Mouse (Mus musculus) CH12F3 (cell line): Measurements from ENCODE around the gene Kmt2e.

ENCODE experiments used
- in situ Hi-C: fragments of 300-500 bp; cut with MboI; formaldehyde crosslinking; loops from 2 replicates; pipeline ENCODE4 v1.14.3; 2020; ENCODE audit warnings: low sequenced_read_pairs

Kmt2e gene

DNA sequence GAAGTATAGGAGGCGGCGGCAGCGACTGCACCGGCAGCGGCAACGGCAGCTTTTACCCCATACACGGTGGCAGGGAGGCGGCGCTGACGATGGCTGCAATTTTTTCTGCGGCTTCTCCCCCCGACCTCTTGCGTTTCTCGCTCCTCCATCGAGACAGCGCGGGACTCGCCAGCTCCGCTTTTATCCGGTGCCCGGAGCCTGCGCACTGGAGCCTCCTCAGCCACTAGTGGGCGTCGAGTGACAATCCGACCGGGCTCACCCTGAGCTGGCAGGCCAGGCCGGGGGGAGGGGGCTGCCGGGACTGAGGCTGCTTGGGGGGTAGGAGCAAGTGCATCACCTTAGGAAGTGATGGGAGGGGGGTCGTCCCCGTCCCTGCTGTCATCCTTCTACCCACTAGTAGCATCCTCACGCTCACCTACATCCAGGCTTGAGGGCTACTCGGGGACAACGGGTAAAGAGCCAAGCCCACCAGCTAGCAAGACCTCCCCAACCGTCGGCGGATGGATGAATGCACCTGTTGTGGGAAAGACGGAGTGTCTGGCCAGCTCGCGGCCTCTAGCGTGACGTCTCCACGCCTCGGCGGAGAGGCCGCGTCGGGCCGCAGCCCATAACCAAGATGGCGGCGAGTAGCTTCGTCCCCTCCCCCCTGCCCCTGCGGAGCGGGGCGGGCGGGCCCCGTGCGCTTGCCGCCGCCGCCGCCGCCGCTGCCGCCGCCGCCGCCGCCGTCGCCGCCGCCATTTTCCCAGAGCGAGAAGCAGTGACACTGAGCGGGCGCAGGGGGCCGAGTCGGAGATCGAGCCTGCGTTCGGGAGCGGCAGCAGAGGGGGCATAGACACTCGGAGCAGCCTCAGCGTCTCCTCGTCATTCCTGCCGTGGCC lies at the start of gene Kmt2e:
Kmt2e (plus strand) TSS at position 722 of the 878 bp plus-strand sequence.
- in situ Hi-C loops, result no loop called here

- in situ Hi-C loops, result no loop called here
Observed at GRCm38 (mm10) chr5:23385136-23385535, 49.1 kb upstream of the Kmt2e start.

DNA sequence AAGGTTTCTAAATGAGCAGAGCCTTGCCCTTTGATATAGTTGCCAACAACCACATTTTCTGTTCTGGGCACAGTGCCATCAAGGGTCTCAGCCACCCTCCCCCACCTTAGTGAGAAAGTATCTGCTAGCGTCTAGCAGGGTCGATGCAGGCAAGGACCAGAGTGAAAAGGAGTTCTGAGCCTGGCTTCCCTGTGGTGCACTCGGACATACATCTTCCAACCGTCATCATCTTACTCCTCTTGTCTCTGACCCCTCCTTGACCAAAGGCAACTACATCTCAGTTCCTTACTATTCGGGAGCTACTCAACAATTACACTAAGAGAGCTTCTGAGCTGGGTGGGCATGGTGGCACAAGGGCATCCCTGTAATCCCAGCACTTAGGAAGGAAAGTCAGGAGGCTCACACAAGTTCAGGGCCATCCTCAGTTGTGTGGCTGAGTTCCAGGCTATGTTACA lies 48.5 kb upstream of the Kmt2e start:
- in situ Hi-C loops, result no loop called here

- in situ Hi-C loops, result no loop called here
Observed at GRCm38 (mm10) chr5:23386562-23387312, 47.5 kb upstream of the Kmt2e start.

GRCm38 (mm10) chr5:23387313-23387666 lies 47.0 kb upstream of the Kmt2e start:
- in situ Hi-C loops, result no loop called here

DNA sequence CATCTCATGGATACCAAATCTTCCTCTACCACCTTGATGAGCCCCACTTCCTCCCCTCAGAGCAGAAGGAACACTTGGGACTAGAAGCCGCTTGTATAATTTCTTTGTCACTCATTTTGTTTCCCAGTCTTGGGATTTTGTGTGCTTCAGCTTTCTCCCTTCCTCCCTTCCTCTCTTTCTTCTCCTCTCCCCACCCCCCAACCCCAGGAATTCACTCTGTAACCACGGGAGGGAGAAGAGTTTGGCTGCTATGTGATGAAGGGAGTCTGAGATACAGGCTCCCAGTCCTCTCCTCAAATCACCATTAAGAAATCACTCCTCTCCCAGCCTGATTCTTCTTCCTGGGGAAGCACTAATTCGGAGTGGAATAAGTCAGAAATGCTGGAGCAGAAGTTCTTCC lies 46.1 kb upstream of the Kmt2e start:
- in situ Hi-C loops, result no loop called here

GRCm38 (mm10) chr5:23389601-23390305 lies 44.5 kb upstream of the Kmt2e start:
- in situ Hi-C loops, result no loop called here

DNA sequence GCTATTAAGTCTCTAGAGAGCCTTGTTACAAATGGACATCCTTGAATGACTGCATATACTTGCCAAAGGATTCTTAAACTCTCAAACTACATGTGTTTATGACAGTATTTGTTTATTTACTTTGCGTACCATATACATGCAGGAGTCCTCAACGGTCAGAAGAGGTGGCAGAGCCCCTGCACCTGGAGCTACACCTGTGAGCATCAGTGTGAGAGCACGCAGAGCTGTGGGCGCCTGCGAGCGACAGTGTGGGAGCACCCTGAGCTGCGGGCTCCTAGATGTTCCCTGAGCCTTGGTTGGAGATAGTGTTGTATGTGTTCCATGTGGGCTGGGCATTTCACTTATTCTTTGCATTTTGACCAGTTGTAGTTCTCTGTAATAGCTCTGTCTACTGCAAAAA lies 42.5 kb upstream of the Kmt2e start:
- in situ Hi-C loops, result no loop called here

- in situ Hi-C loops, result no loop called here
Observed at GRCm38 (mm10) chr5:23393870-23394269, 40.4 kb upstream of the Kmt2e start.

DNA sequence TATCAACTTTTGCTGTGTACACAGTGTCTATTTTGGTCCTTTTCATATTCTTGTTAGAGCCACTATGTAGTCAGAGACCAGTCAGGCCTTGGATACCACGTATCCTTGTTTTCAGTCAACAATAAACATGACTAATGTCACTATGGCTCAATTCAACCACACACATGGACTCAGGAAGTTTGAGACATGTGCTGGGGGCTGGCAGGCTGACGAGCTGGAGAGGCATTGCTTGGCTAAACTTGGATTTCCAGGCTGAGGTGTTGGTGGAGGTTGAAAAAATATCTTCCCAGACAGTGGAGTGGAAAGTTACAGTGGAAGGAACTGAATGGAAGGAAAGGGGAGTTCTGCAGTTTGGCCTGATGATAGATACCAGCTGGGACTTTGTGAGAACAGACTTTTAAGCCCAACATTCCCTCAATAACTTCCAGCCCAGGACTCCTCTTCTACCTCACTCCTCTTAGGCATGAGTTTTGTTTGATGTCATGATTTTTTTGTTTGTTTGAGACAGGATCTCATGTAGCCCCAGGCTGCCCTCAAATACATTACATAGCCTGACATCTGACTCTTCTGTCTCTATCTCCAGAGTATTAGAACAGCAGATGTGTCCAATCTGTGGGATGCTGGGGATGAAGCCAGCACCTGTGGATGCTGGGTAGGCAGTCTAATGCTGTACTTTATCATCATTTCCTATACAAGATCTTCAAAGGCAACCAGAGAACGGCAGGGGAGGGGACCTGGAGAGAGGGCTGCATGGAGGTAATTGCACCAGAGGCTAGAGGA lies 39.7 kb upstream of the Kmt2e start:
- in situ Hi-C loops, result no loop called here

DNA sequence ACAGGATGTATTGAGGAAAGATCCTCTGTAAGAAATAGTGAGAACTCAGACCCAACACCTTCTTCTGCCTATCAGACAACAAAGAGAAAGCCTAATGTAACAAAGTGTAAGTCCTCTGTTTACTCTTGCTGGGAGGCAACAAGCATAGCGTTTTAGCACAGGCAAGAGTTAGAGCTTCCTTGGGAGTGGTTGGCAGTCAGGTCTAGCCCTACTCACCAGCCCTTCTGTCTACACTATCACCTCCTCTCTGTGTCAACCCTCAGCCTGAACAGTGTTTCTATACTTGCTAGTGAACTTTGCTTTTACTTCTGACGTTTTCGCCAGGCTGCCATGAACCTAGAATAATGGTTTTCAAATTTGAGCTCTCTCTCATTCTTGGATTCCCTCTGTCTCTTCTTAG lies 38.5 kb upstream of the Kmt2e start:
- in situ Hi-C loops, result no loop called here

GRCm38 (mm10) chr5:23396756-23397155 lies 37.5 kb upstream of the Kmt2e start:
- in situ Hi-C loops, result no loop called here

- in situ Hi-C loops, result no loop called here
Observed at GRCm38 (mm10) chr5:23400156-23400555, 34.1 kb upstream of the Kmt2e start.

GRCm38 (mm10) chr5:23400868-23401267 lies 33.4 kb upstream of the Kmt2e start:
- in situ Hi-C loops, result no loop called here

GRCm38 (mm10) chr5:23401368-23401767 lies 32.9 kb upstream of the Kmt2e start:
- in situ Hi-C loops, result no loop called here

DNA sequence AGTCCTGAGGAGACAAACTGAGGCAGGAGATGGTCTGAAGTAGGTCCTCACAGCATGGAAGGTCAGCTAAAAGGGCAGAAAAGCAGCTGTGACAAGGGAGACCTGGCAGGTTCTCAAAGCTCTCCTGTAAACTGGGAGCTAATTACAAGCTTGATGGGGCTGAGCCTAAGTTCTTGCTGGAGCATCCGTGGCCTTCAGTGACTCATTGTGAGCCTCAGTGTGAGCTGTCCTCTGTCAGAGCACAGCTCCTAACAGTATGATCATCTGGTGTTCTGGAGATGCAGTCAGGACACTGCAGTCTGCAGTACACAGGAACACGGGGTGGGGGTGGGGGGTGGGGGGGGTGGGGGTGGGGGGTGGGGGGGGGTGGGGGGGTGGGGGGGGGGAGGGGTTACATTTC lies 32.2 kb upstream of the Kmt2e start:
- in situ Hi-C loops, result no loop called here

- in situ Hi-C loops, result no loop called here
Observed at GRCm38 (mm10) chr5:23403161-23403560, 31.1 kb upstream of the Kmt2e start.

DNA sequence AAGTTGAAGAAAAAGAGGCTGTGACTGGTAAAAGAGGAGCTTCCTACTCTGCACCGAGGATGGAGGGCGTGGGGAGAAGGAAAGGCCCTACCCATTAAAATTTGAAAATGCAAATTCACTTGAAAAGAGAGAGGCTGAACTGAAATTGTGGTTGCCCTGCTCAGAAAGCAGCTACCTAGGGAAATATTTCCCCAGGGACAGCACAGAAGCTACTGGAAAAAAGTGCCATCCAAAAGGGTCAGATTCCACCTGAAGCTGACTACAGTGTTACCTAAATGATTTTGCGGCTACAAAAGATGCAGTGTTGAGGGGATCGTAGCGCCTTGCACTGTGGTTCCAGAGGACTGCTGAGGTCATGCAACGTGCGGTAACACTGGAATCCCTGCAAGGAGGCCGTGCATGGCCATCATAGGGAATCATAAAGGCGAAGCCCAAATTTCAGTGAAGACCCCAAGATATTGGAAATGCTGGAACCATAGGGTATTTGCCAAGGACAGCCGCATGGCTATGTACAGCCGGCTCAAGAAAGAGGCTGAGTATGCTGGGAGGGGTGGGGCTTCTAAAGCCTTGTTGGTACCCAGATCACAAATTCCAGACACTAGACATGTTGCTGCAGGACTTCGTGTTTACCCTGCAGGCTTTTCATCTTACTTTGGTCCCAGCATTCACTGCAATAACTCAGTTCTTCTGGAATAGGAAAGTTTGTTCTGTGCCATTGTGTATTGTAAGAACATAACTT lies 28.4 kb upstream of the Kmt2e start:
- in situ Hi-C loops, result no loop called here

- in situ Hi-C loops, result no loop called here
Observed at GRCm38 (mm10) chr5:23406405-23406745, 27.9 kb upstream of the Kmt2e start.

DNA sequence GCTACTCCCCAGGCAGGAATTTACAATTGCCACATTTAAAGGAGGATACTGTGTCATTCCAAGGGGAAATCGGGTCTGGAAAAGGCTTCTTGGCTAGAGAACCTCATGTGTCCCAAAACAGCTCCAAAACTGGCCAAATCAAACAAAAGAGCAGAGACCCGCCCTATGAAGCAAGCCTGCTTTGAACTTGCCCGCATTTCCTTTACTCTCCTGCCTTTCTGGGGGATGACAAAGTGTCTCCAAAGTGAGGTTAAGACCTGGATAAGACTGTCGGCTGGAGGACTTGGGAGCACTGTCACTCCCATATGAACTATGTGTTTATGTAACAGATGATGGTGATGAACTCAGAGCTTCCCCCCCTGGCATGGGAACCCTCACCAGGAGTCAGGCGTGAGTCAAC lies 26.1 kb upstream of the Kmt2e start:
- in situ Hi-C loops, result no loop called here
